Mouse (Mus musculus): ENCODE results near the gene Card11. TPM values are rescaled to one million over a fixed set of nuclear protein-coding genes. Genes with fewer than 3 reads are reported as not detected.

The Card11 gene
- polyA plus RNA-seq, 1 experiment from 2014 or later = 0.25 TPM

- no peak for DNase-seq (ENCODE audit: low spot score)
- H3K36me3 ChIP-seq (replicated peaks; ENCODE audit: control insufficient read depth, insufficient read depth, low read depth, low read length) = no peaks in the 10 kb centered on the region
- H3K4me3 ChIP-seq (ENCODE audit: low read depth, low read length) = no peak overlapping the region
- no peaks in the 10 kb centered on the region for H3K27me3 ChIP-seq (ENCODE audit: control insufficient read depth, insufficient read depth, low read length)
- 88% methylated on average over 5 of the region's 5 CpGs for WGBS
- H3K27ac ChIP-seq (replicated peaks; ENCODE audit: low read depth, low read length) = no peak overlapping the region
- no peak overlapping the region for H3K9ac ChIP-seq (replicated peaks; ENCODE audit: low read length)
- H3K9me3 ChIP-seq (replicated peaks; ENCODE audit: control insufficient read depth, low read length) = no peaks in the 10 kb centered on the region
- ATAC-seq (replicated peaks; ENCODE audit: insufficient number of reproducible peaks, low FRiP score, low TSS enrichment, low read depth) = no peak
- H3K4me1 ChIP-seq (ENCODE audit: control insufficient read depth, insufficient read depth, low read length) = no peaks in the 10 kb centered on the region
- no peak overlapping the region for H3K4me2 ChIP-seq (ENCODE audit: low read depth, low read length)
Measured at GRCm38 (mm10) chr5:140951801-140952200, 48.6 kb downstream of the Card11 start.

- Histone ChIP-seq H3K27me3 (ENCODE audit: control insufficient read depth, insufficient read depth, low read length) (no peaks in the 10 kb centered on the region), H3K4me3 (ENCODE audit: low read depth, low read length) (no peak overlapping the region), H3K4me1 (ENCODE audit: control insufficient read depth, insufficient read depth, low read length) (no peaks in the 10 kb centered on the region), H3K9ac (replicated peaks; ENCODE audit: low read length) (no peak overlapping the region), H3K36me3 (replicated peaks; ENCODE audit: control insufficient read depth, insufficient read depth, low read depth, low read length) (no peaks in the 10 kb centered on the region), H3K4me2 (ENCODE audit: low read depth, low read length) (no peak overlapping the region), H3K27ac (replicated peaks; ENCODE audit: low read depth, low read length) (no peak overlapping the region), H3K9me3 (replicated peaks; ENCODE audit: control insufficient read depth, low read length) (no peaks in the 10 kb centered on the region)
- 82% methylated on average over 10 of the region's 10 CpGs for WGBS
- DNase-seq (ENCODE audit: low spot score) = no peak
- no peak for ATAC-seq (replicated peaks; ENCODE audit: insufficient number of reproducible peaks, low FRiP score, low TSS enrichment, low read depth)
Measured at GRCm38 (mm10) chr5:140948009-140948408, 52.4 kb downstream of the Card11 start.

GRCm38 (mm10) chr5:140946034-140946433 lies 54.3 kb downstream of the Card11 start:
- Histone ChIP-seq H3K4me1 (ENCODE audit: control insufficient read depth, insufficient read depth, low read length) (no peaks in the 10 kb centered on the region), H3K9me3 (replicated peaks; ENCODE audit: control insufficient read depth, low read length) (no peaks in the 10 kb centered on the region), H3K4me3 (ENCODE audit: low read depth, low read length) (no peak overlapping the region), H3K4me2 (ENCODE audit: low read depth, low read length) (no peak overlapping the region), H3K27me3 (ENCODE audit: control insufficient read depth, insufficient read depth, low read length) (no peaks in the 10 kb centered on the region), H3K27ac (replicated peaks; ENCODE audit: low read depth, low read length) (no peak overlapping the region), H3K36me3 (replicated peaks; ENCODE audit: control insufficient read depth, insufficient read depth, low read depth, low read length) (no peaks in the 10 kb centered on the region), H3K9ac (replicated peaks; ENCODE audit: low read length) (no peak overlapping the region)
- ATAC-seq (replicated peaks; ENCODE audit: insufficient number of reproducible peaks, low FRiP score, low TSS enrichment, low read depth) (no peak), DNase-seq (ENCODE audit: low spot score) (no peak)
- WGBS = 80% methylated on average over 6 of the region's 6 CpGs

- WGBS = 76% methylated on average over 18 of the region's 18 CpGs
- H3K9me3 ChIP-seq (replicated peaks; ENCODE audit: control insufficient read depth, low read length) = no peaks in the 10 kb centered on the region
- H3K27ac ChIP-seq (replicated peaks; ENCODE audit: low read depth, low read length) = no peak overlapping the region
- H3K27me3 ChIP-seq (ENCODE audit: control insufficient read depth, insufficient read depth, low read length) = no peaks in the 10 kb centered on the region
- no peak overlapping the region for H3K4me3 ChIP-seq (ENCODE audit: low read depth, low read length)
- no peak overlapping the region for H3K4me2 ChIP-seq (ENCODE audit: low read depth, low read length)
- DNase-seq (ENCODE audit: low spot score) (no peak), ATAC-seq (replicated peaks; ENCODE audit: insufficient number of reproducible peaks, low FRiP score, low TSS enrichment, low read depth) (no peak)
- no peaks in the 10 kb centered on the region for H3K36me3 ChIP-seq (replicated peaks; ENCODE audit: control insufficient read depth, insufficient read depth, low read depth, low read length)
- no peaks in the 10 kb centered on the region for H3K4me1 ChIP-seq (ENCODE audit: control insufficient read depth, insufficient read depth, low read length)
- H3K9ac ChIP-seq (replicated peaks; ENCODE audit: low read length) = no peak overlapping the region
Measured at GRCm38 (mm10) chr5:140944382-140945125, 55.8 kb downstream of the Card11 start.

- Histone ChIP-seq H3K9me3 (replicated peaks; ENCODE audit: control insufficient read depth, low read length) (no peaks in the 10 kb centered on the region), H3K27ac (replicated peaks; ENCODE audit: low read depth, low read length) (no peak overlapping the region), H3K4me3 (ENCODE audit: low read depth, low read length) (no peak overlapping the region), H3K9ac (replicated peaks; ENCODE audit: low read length) (no peak overlapping the region), H3K27me3 (ENCODE audit: control insufficient read depth, insufficient read depth, low read length) (no peaks in the 10 kb centered on the region), H3K4me1 (ENCODE audit: control insufficient read depth, insufficient read depth, low read length) (no peaks in the 10 kb centered on the region), H3K4me2 (ENCODE audit: low read depth, low read length) (no peak overlapping the region), H3K36me3 (replicated peaks; ENCODE audit: control insufficient read depth, insufficient read depth, low read depth, low read length) (no peaks in the 10 kb centered on the region)
- no peak for DNase-seq (ENCODE audit: low spot score)
- no peak for ATAC-seq (replicated peaks; ENCODE audit: insufficient number of reproducible peaks, low FRiP score, low TSS enrichment, low read depth)
- 69% methylated on average over 14 of the region's 14 CpGs for WGBS
Measured at GRCm38 (mm10) chr5:140940923-140941491, 59.4 kb downstream of the Card11 start.

- ATAC-seq (replicated peaks; ENCODE audit: insufficient number of reproducible peaks, low FRiP score, low TSS enrichment, low read depth) (no peak), DNase-seq (ENCODE audit: low spot score) (no peak)
- no peak overlapping the region for H3K9ac ChIP-seq (replicated peaks; ENCODE audit: low read length)
- H3K27me3 ChIP-seq (ENCODE audit: control insufficient read depth, insufficient read depth, low read length) = no peaks in the 10 kb centered on the region
- H3K27ac ChIP-seq (replicated peaks; ENCODE audit: low read depth, low read length) = no peak overlapping the region
- no peaks in the 10 kb centered on the region for H3K4me1 ChIP-seq (ENCODE audit: control insufficient read depth, insufficient read depth, low read length)
- no peak overlapping the region for H3K4me2 ChIP-seq (ENCODE audit: low read depth, low read length)
- no peaks in the 10 kb centered on the region for H3K9me3 ChIP-seq (replicated peaks; ENCODE audit: control insufficient read depth, low read length)
- H3K4me3 ChIP-seq (ENCODE audit: low read depth, low read length) = no peak overlapping the region
- WGBS = 64% methylated on average over 5 of the region's 5 CpGs
- no peaks in the 10 kb centered on the region for H3K36me3 ChIP-seq (replicated peaks; ENCODE audit: control insufficient read depth, insufficient read depth, low read depth, low read length)
Measured at GRCm38 (mm10) chr5:140940257-140940922, 60.0 kb downstream of the Card11 start.

GRCm38 (mm10) chr5:140936816-140937215 lies 63.6 kb downstream of the Card11 start:
- H3K9ac ChIP-seq (replicated peaks; ENCODE audit: low read length) = no peak overlapping the region
- no peak overlapping the region for H3K4me3 ChIP-seq (ENCODE audit: low read depth, low read length)
- no peaks in the 10 kb centered on the region for H3K36me3 ChIP-seq (replicated peaks; ENCODE audit: control insufficient read depth, insufficient read depth, low read depth, low read length)
- DNase-seq (ENCODE audit: low spot score) (no peak), ATAC-seq (replicated peaks; ENCODE audit: insufficient number of reproducible peaks, low FRiP score, low TSS enrichment, low read depth) (no peak)
- no peaks in the 10 kb centered on the region for H3K9me3 ChIP-seq (replicated peaks; ENCODE audit: control insufficient read depth, low read length)
- no peak overlapping the region for H3K27ac ChIP-seq (replicated peaks; ENCODE audit: low read depth, low read length)
- H3K4me2 ChIP-seq (ENCODE audit: low read depth, low read length) = no peak overlapping the region
- H3K27me3 ChIP-seq (ENCODE audit: control insufficient read depth, insufficient read depth, low read length) = no peaks in the 10 kb centered on the region
- 80% methylated on average over 7 of the region's 7 CpGs for WGBS
- no peaks in the 10 kb centered on the region for H3K4me1 ChIP-seq (ENCODE audit: control insufficient read depth, insufficient read depth, low read length)

GRCm38 (mm10) chr5:140935848-140936247 lies 64.5 kb downstream of the Card11 start:
- no peak overlapping the region for H3K4me2 ChIP-seq (ENCODE audit: low read depth, low read length)
- 85% methylated on average over 3 of the region's 3 CpGs for WGBS
- no peaks in the 10 kb centered on the region for H3K9me3 ChIP-seq (replicated peaks; ENCODE audit: control insufficient read depth, low read length)
- H3K9ac ChIP-seq (replicated peaks; ENCODE audit: low read length) = no peak overlapping the region
- H3K36me3 ChIP-seq (replicated peaks; ENCODE audit: control insufficient read depth, insufficient read depth, low read depth, low read length) = no peaks in the 10 kb centered on the region
- DNase-seq (ENCODE audit: low spot score) (no peak), ATAC-seq (replicated peaks; ENCODE audit: insufficient number of reproducible peaks, low FRiP score, low TSS enrichment, low read depth) (no peak)
- H3K4me1 ChIP-seq (ENCODE audit: control insufficient read depth, insufficient read depth, low read length) = no peaks in the 10 kb centered on the region
- no peaks in the 10 kb centered on the region for H3K27me3 ChIP-seq (ENCODE audit: control insufficient read depth, insufficient read depth, low read length)
- H3K27ac ChIP-seq (replicated peaks; ENCODE audit: low read depth, low read length) = no peak overlapping the region
- no peak overlapping the region for H3K4me3 ChIP-seq (ENCODE audit: low read depth, low read length)
